Mouse (Mus musculus) ES-Bruce4 (cell line): ENCODE results near the gene Upk1b. TPM values are rescaled to one million over a fixed set of nuclear protein-coding genes. Genes with fewer than 3 reads are reported as not detected.

Source experiments
- H3K27ac ChIP-seq: 2 replicates; pipeline ENCODE4 v1.5.1; 2012; ENCODE audit warnings: low read length, inconsistent platforms; ENCODE audit not compliant: insufficient read depth
- H3K27me3 ChIP-seq: 2 replicates; pipeline ENCODE4 v1.6.1; 2012; ENCODE audit warnings: mild to moderate bottlenecking, low read length, inconsistent platforms; ENCODE audit not compliant: control insufficient read depth, poor library complexity, insufficient read depth, severe bottlenecking
- H3K36me3 ChIP-seq: 2 replicates; pipeline ENCODE4 v1.6.1; 2012; ENCODE audit warnings: inconsistent platforms, mild to moderate bottlenecking, low read length, moderate library complexity; ENCODE audit not compliant: control insufficient read depth, poor library complexity, insufficient read depth, severe bottlenecking
- H3K4me1 ChIP-seq: one replicate; pipeline ENCODE4 v1.8.1; 2011; ENCODE audit warnings: low read length; ENCODE audit not compliant: control insufficient read depth, insufficient read depth
- H3K4me3 ChIP-seq: 2 replicates; pipeline ENCODE4 v1.5.1; 2011; ENCODE audit warnings: low read depth, mild to moderate bottlenecking, low read length
- H3K9ac ChIP-seq: 2 replicates; pipeline ENCODE4 v1.6.1; 2012; ENCODE audit warnings: low read depth, mild to moderate bottlenecking, inconsistent platforms; ENCODE audit not compliant: poor library complexity, severe bottlenecking
- H3K9me3 ChIP-seq: replicated peaks from 2 replicates; pipeline ENCODE4 v1.6.1; 2012; ENCODE audit warnings: mild to moderate bottlenecking, low read length, inconsistent platforms; ENCODE audit not compliant: control insufficient read depth, poor library complexity, insufficient read depth, severe bottlenecking
- CTCF ChIP-seq: IDR thresholded peaks from one replicate; pipeline ENCODE4 v1.8.1; 2011; ENCODE audit warnings: low read depth, low read length
- EP300 ChIP-seq: IDR thresholded peaks from 2 replicates; pipeline ENCODE4 v1.6.1; 2011; ENCODE audit warnings: low read depth, low read length; ENCODE audit not compliant: insufficient read depth
- POLR2A ChIP-seq: IDR thresholded peaks from one replicate; pipeline ENCODE4 v1.8.1; 2011; ENCODE audit warnings: low read length; ENCODE audit not compliant: insufficient read depth
- polyA plus RNA-seq: library from polyadenylated mRNA; stranded (reverse); fragments of >200 nt; gene quantifications from 2 replicates; pipeline ENCODE4 v1.2.4, GENCODE M21; 2011; ENCODE audit warnings: low read depth; ENCODE audit not compliant: missing spikeins, insufficient read depth, insufficient read length

Upk1b gene
- polyA plus RNA-seq, 1 experiment, result 0.52 TPM

- Histone ChIP-seq H3K9me3 (no peaks in the 10 kb centered on the region), H3K4me1 (no peaks in the 10 kb centered on the region), H3K36me3 (no peaks in the 10 kb centered on the region), H3K9ac (no peak overlapping the region), H3K27ac (no peak overlapping the region), H3K27me3 (no peaks in the 10 kb centered on the region), H3K4me3 (no peak overlapping the region)
- TF ChIP-seq EP300 (no peak), CTCF (no peak), POLR2A (no peak)
Measured at GRCm38 (mm10) chr16:38793120-38793519, 7.0 kb downstream of the Upk1b start.

- no peaks in the 10 kb centered on the region for H3K4me1 ChIP-seq
- no peaks in the 10 kb centered on the region for H3K9me3 ChIP-seq
- no peaks in the 10 kb centered on the region for H3K27me3 ChIP-seq
- TF ChIP-seq CTCF (no peak), EP300 (no peak), POLR2A (no peak)
- H3K27ac ChIP-seq, result no peak overlapping the region
- no peak overlapping the region for H3K9ac ChIP-seq
- H3K4me3 ChIP-seq, result no peak overlapping the region
- H3K36me3 ChIP-seq, result no peaks in the 10 kb centered on the region
Measured at GRCm38 (mm10) chr16:38789966-38790365, 10.2 kb downstream of the Upk1b start.

GRCm38 (mm10) chr16:38789016-38789415 lies 11.1 kb downstream of the Upk1b start:
- no peaks in the 10 kb centered on the region for H3K4me1 ChIP-seq
- no peak overlapping the region for H3K27ac ChIP-seq
- H3K9ac ChIP-seq, result no peak overlapping the region
- TF ChIP-seq CTCF (no peak), EP300 (no peak), POLR2A (no peak)
- H3K4me3 ChIP-seq, result no peak overlapping the region
- H3K36me3 ChIP-seq, result no peaks in the 10 kb centered on the region
- H3K9me3 ChIP-seq, result no peaks in the 10 kb centered on the region
- no peaks in the 10 kb centered on the region for H3K27me3 ChIP-seq

GRCm38 (mm10) chr16:38785301-38785700 lies 14.8 kb downstream of the Upk1b start:
- Histone ChIP-seq H3K9me3 (no peaks in the 10 kb centered on the region), H3K27me3 (no peaks in the 10 kb centered on the region), H3K4me1 (no peaks in the 10 kb centered on the region), H3K9ac (no peak overlapping the region), H3K4me3 (no peak overlapping the region), H3K36me3 (no peaks in the 10 kb centered on the region), H3K27ac (no peak overlapping the region)
- TF ChIP-seq CTCF, result no peak
- no peak for TF ChIP-seq POLR2A
- no peak for TF ChIP-seq EP300

- no peak for TF ChIP-seq CTCF
- TF ChIP-seq EP300, result no peak
- no peak for TF ChIP-seq POLR2A
- no peak overlapping the region for H3K4me3 ChIP-seq
- no peaks in the 10 kb centered on the region for H3K27me3 ChIP-seq
- H3K27ac ChIP-seq, result no peak overlapping the region
- H3K9me3 ChIP-seq, result no peaks in the 10 kb centered on the region
- no peaks in the 10 kb centered on the region for H3K36me3 ChIP-seq
- no peak overlapping the region for H3K9ac ChIP-seq
- H3K4me1 ChIP-seq, result no peaks in the 10 kb centered on the region
Measured at GRCm38 (mm10) chr16:38782524-38783067, 17.5 kb downstream of the Upk1b start.

DNA sequence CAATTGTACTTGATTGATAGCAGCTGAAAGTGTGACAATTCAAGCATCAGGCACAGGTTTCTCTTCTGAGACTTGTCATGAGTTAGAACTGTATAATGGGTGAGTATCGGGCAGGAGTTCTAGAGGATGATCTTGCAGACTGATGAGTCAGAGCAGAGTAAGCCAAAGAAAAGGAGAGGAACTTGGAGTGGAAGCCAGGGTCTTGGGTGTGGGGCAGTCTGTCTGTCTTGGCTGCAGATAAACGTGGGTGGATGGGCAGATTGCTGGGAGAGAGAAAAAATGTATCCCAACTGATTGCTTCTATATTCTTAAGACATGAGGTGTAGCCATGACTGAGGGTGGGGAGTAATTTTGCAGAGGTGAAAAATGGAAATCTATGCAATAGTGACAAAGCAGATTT lies 18.2 kb downstream of the Upk1b start:
- TF ChIP-seq EP300 (no peak), POLR2A (no peak), CTCF (no peak)
- Histone ChIP-seq H3K9ac (no peak overlapping the region), H3K36me3 (no peaks in the 10 kb centered on the region), H3K4me1 (no peaks in the 10 kb centered on the region), H3K9me3 (no peaks in the 10 kb centered on the region), H3K27ac (no peak overlapping the region), H3K27me3 (no peaks in the 10 kb centered on the region), H3K4me3 (no peak overlapping the region)
